Mouse (Mus musculus): ENCODE data around the gene Ms4a10. TPM values are rescaled to one million over a fixed set of nuclear protein-coding genes. Genes with fewer than 3 reads are reported as not detected.

The Ms4a10 gene
- polyA plus RNA-seq, 1 experiment from 2014 or later: 0.73 TPM

DNA sequence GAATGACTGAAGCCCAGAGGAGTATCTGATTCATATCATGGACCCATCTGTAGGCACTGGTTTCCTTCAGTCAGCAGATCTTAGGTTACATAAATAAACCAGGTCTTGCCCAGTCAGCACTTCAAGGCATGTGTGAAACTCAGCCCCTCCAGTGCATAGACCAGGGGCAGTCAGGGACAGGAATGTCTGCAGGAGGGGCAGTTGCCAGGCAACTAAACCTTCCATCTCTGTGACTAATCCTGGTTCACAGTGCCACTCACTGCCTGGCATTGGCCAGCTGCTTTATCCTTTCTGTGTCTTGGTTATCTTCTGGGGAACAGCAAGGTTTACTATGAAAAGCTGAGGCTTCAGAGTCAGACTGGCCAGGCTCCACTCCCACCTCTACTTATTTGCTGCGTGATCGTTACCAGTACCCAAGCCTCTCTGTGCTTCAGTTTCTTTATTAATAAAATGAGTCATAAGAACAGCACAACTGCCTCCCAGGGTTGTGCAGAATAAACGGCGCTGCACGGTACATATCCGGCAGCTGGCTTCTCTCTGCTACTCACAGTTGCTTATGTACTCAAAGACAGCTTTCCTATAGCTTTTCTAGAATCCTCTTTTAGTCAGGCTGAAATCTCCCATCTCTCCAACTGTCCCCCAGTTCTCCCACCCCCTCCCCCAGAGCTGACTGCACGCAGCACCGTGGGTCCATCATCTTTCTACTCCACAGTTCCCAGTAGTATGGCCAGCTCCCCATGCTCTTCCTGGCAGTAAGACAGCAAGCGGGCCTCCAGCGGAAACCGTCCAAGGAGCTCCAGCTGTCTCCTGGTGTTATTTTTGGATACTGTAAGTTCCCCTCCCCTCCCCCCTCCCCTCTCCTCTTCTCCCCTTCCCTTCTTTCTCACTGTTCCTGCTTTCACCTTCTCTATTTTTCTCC, 22.2 kb downstream of the Ms4a10 start:
- 59% methylated on average over 11 of the region's 11 CpGs for WGBS
- Histone ChIP-seq H3K27me3 (peaks cover 14% of the 10 kb centered on the region; the same call in 1 of the 2 replicates), H3K4me3 (no peak overlapping the region), H3K27ac (peak overlapping the region; percentile 51), H3K36me3 (no peaks in the 10 kb centered on the region), H3K4me2 (no peak overlapping the region), H3K9ac (no peak overlapping the region), H3K9me3 (no peaks in the 10 kb centered on the region), H3K4me1 (peaks cover 18% of the 10 kb centered on the region)
- ATAC-seq (ENCODE audit: insufficient number of reproducible peaks, low FRiP score, low TSS enrichment, low read depth): peak; percentile 67

DNA sequence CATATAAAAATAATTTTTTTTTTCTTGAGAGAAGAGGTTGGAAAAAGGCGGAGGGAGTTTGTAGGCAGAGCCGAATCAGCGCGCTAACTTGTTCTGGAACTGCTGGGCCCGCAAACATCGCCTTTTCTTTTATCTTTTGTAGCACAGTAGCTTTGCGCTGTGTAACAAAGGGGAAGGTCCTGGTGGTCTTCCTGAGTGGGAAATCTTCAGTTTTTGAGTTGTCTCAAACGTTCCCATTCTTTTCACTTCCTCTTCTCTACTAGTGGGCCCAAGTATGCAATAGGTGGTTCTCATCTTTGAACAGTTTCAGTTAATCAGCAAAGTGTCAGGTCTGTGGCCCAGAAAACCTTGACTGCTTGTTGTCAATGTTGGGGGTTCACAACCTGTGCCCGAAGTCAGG, 24.9 kb downstream of the Ms4a10 start:
- Histone ChIP-seq H3K27me3 (peaks cover 9% of the 10 kb centered on the region; the same call in 1 of the 2 replicates), H3K4me1 (peaks cover 28% of the 10 kb centered on the region), H3K9me3 (no peaks in the 10 kb centered on the region), H3K4me2 (peak overlapping the region; percentile 95), H3K36me3 (peaks cover 11% of the 10 kb centered on the region), H3K9ac (no peak overlapping the region), H3K4me3 (peak overlapping the region; percentile 63), H3K27ac (peak overlapping the region; percentile 58)
- no peak for ATAC-seq (ENCODE audit: insufficient number of reproducible peaks, low FRiP score, low TSS enrichment, low read depth)
- 33% methylated on average over 9 of the region's 9 CpGs for WGBS

DNA sequence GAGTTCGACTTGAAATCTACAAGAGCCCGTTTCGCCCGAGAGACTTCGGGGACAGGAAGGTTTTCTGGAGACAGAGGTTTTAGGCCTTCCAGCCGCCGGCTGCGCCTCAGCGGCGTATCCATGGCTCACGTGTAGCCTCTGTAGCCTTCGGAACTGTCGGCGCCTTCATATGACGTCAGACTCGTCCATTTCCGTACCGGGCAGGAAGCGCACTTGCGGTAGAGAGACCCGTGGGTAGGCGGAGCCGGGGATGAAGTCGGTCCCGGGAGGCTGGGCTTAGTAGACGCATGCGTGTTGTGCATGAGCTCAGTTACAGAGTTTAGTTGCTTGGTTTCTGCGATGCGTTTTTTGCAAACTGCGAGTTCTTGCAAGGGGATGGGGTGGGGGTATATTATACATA, 25.4 kb downstream of the Ms4a10 start, which contains the start of gene Ccdc86:
Gene Ccdc86 (minus strand): TSS at position 155 of the 400 bp plus-strand sequence.
- peak within 1 kb of the TSS; percentile 58 for H3K27ac ChIP-seq

DNA sequence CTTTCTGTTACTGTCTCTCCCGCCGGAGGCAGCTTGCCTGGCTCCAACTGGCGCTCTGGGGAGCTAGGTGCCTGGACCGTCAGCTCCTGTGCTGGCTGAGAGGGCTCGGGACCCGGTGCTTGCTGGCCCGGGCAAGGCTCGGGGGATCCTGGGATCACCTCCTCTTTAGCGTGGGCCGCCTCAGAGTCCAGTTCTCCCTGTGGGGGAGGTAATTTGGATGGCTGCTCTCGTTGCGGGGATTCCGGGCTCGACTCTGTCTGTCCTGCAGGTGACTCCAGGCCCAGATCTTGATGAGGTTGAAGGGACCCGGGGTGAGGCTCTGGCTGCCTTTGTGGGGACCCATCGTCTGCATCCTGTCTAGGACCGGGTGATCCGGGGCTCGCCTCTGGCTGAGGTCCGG, 26.1 kb downstream of the Ms4a10 start:
- Histone ChIP-seq H3K27me3 (peaks cover 1% of the 10 kb centered on the region; the same call in 1 of the 2 replicates), H3K4me2 (peak overlapping the region; percentile 95), H3K27ac (no peak overlapping the region), H3K9me3 (no peaks in the 10 kb centered on the region), H3K36me3 (peaks cover 23% of the 10 kb centered on the region), H3K4me1 (peaks cover 28% of the 10 kb centered on the region), H3K4me3 (peak overlapping the region; percentile 63), H3K9ac (peak overlapping the region; percentile 59)
- under 1% methylated on average over 20 of the region's 20 CpGs for WGBS
- no peak for ATAC-seq (ENCODE audit: insufficient number of reproducible peaks, low FRiP score, low TSS enrichment, low read depth)

More for the DNA sequence above, 25.4 kb downstream of the Ms4a10 start, which contains the start of gene Ccdc86:
- H3K4me2 ChIP-seq: peak within 1 kb of the TSS; percentile 95
- under 1% methylated on average over 30 of the region's 30 CpGs for WGBS
- peak within 1 kb of the TSS; percentile 59 for H3K9ac ChIP-seq
- peaks cover 8% of the 10 kb centered on the region; the same call in 1 of the 2 replicates for H3K27me3 ChIP-seq
- H3K9me3 ChIP-seq: no peaks in the 10 kb centered on the region
- H3K4me3 ChIP-seq: peak within 1 kb of the TSS; percentile 63
- peaks cover 28% of the 10 kb centered on the region for H3K4me1 ChIP-seq
- H3K36me3 ChIP-seq: peaks cover 16% of the 10 kb centered on the region
- peak; percentile 92 for ATAC-seq (ENCODE audit: insufficient number of reproducible peaks, low FRiP score, low TSS enrichment, low read depth)

DNA sequence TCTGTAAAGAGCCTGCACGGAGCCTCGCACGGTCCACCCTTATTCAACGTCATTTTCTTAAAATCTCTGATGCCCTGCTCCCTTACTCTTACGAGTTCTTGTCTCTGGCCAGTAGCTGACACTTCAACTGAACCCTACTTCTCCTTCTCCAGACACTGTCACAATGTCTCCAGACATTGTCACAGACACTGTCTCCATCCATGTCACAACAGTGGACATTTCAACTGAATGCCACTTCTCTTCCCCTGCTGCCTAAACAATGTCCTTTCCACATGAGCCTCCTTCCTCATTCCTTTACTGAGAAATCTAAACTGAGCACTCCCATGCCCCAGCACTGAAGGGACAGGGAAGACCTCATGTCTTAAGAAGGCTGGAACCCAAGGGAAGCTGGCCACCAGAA, 27.3 kb downstream of the Ms4a10 start:
- 85% methylated on average over 5 of the region's 5 CpGs for WGBS
- ATAC-seq (ENCODE audit: insufficient number of reproducible peaks, low FRiP score, low TSS enrichment, low read depth): no peak
- peak overlapping the region; percentile 59; the same call in 1 of the 2 replicates for H3K9ac ChIP-seq

DNA sequence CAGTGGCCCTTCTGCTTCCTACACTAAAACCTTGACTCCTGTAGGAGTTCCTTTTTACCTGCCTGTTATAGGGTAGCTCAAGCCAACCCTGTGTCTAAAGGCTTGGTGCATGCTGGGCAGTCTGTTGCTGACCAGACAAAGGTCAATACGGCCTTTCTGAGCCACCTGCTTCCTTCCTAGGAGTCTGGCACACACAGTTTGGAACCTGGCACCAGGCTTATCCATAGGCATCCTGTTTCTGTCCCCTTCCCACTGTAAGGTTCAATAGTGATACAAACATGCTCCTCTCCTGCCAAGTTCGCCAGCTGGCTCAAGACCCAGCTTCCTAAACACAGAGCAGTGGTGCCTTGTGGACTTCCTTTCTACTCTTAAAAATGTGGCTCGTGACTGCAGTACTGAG, 28.0 kb downstream of the Ms4a10 start:
- Histone ChIP-seq H3K4me3 (0 out of 2 replicates have a peak overlapping the region, but pooled peaks have one; percentile 63), H3K4me2 (no peak overlapping the region; the same call in 1 of the 2 replicates), H3K9ac (no peak overlapping the region), H3K27me3 (no peaks in the 10 kb centered on the region), H3K27ac (no peak overlapping the region), H3K4me1 (peaks cover 30% of the 10 kb centered on the region), H3K9me3 (no peaks in the 10 kb centered on the region), H3K36me3 (peaks cover 41% of the 10 kb centered on the region)
- WGBS: 83% methylated on average over 3 of the region's 3 CpGs
- ATAC-seq (ENCODE audit: insufficient number of reproducible peaks, low FRiP score, low TSS enrichment, low read depth): no peak

More for the DNA sequence above, 27.3 kb downstream of the Ms4a10 start:
- no peaks in the 10 kb centered on the region for H3K9me3 ChIP-seq
- peaks cover 28% of the 10 kb centered on the region for H3K4me1 ChIP-seq
- peak overlapping the region; percentile 63 for H3K4me3 ChIP-seq
- H3K27ac ChIP-seq: no peak overlapping the region
- peaks cover 35% of the 10 kb centered on the region for H3K36me3 ChIP-seq
- peak overlapping the region; percentile 95 for H3K4me2 ChIP-seq
- no peaks in the 10 kb centered on the region for H3K27me3 ChIP-seq

DNA sequence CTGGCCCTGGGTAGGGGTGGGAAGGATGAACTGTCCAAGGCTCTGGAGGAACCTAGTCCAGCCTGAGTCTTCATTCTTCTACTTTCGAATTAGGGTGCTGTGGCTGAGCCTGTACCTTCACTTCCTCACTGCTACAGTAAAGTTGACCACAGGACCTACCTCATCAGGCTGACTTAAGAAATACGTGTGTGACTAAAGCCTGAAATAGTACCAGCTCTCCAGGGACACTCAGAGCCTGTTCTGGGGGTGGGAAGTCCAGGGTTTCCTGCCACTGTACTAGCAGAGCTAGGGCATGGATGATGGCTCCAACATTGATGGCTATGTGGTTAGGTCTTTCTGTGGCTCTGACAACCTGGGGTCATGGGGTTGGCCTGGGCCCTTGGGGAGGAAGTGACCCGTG, 30.5 kb downstream of the Ms4a10 start:
- Histone ChIP-seq H3K4me3 (no peak overlapping the region), H3K27ac (no peak overlapping the region), H3K9me3 (no peaks in the 10 kb centered on the region), H3K36me3 (peaks cover 41% of the 10 kb centered on the region), H3K9ac (no peak overlapping the region), H3K4me1 (peaks cover 41% of the 10 kb centered on the region), H3K4me2 (no peak overlapping the region), H3K27me3 (no peaks in the 10 kb centered on the region)
- no peak for ATAC-seq (ENCODE audit: insufficient number of reproducible peaks, low FRiP score, low TSS enrichment, low read depth)
- WGBS: 78% methylated on average over 3 of the region's 3 CpGs

DNA sequence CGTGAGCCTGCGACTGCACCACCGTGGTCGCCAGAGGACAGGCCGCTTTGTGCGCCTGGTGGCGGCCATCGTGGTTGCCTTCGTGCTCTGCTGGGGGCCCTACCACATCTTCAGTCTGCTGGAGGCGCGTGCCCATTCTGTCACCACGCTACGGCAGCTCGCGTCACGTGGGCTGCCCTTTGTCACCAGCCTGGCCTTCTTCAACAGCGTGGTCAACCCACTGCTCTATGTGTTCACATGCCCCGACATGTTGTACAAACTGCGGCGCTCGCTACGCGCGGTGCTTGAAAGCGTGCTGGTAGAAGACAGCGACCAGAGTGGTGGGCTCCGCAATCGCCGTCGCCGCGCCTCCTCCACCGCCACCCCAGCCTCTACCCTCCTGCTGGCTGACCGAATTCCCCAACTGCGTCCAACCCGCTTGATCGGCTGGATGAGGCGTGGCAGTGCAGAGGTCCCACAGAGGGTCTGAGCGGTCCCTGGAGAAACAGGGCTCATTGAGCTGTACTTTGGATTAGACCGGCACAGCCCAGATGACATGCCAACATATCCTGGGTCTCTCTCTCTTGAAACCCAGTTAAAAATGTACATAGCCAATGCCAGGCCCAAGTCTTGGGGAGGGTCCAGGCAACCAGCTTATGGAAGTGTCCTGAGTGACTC, 33.5 kb downstream of the Ms4a10 start:
- no peak; the same call in 1 of the 2 replicates for ATAC-seq (ENCODE audit: insufficient number of reproducible peaks, low FRiP score, low TSS enrichment, low read depth)
- Histone ChIP-seq H3K4me2 (peak overlapping the region; percentile 92), H3K9ac (peak overlapping the region; percentile 44), H3K27ac (0 out of 2 replicates have a peak overlapping the region, but pooled peaks have one; percentile 3), H3K27me3 (no peaks in the 10 kb centered on the region), H3K4me3 (peak overlapping the region; percentile 41), H3K4me1 (peaks cover 18% of the 10 kb centered on the region), H3K9me3 (no peaks in the 10 kb centered on the region), H3K36me3 (peaks cover 41% of the 10 kb centered on the region)
- 2% methylated on average over 40 of the region's 40 CpGs for WGBS

DNA sequence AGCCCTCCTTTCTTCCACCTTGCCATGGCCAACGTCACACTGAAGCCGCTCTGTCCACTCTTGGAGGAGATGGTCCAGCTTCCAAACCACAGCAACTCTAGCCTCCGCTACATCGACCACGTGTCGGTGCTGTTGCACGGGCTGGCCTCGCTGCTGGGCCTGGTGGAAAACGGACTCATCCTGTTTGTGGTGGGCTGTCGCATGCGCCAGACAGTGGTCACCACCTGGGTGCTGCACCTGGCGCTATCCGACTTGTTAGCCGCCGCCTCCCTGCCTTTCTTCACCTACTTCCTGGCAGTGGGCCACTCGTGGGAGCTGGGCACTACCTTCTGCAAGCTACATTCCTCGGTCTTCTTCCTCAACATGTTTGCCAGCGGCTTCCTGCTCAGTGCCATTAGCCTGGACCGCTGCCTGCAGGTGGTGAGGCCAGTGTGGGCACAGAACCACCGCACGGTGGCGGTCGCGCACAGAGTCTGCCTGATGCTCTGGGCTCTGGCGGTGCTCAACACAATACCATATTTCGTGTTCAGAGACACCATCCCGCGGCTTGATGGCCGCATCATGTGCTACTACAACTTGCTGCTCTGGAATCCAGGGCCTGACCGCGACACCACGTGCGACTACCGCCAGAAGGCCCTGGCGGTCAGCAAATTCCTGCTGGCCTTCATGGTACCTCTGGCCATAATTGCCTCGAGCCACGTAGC, 34.2 kb downstream of the Ms4a10 start:
- WGBS: 18% methylated on average over 37 of the region's 37 CpGs
- Histone ChIP-seq H3K4me2 (peak overlapping the region; percentile 92), H3K4me1 (peaks cover 18% of the 10 kb centered on the region), H3K27ac (0 out of 2 replicates have a peak overlapping the region, but pooled peaks have one; percentile 3), H3K27me3 (no peaks in the 10 kb centered on the region), H3K36me3 (peaks cover 37% of the 10 kb centered on the region), H3K4me3 (peak overlapping the region; percentile 41), H3K9ac (peak overlapping the region; percentile 44), H3K9me3 (no peaks in the 10 kb centered on the region)
- peak; percentile 67; the same call in 1 of the 2 replicates for ATAC-seq (ENCODE audit: insufficient number of reproducible peaks, low FRiP score, low TSS enrichment, low read depth)

DNA sequence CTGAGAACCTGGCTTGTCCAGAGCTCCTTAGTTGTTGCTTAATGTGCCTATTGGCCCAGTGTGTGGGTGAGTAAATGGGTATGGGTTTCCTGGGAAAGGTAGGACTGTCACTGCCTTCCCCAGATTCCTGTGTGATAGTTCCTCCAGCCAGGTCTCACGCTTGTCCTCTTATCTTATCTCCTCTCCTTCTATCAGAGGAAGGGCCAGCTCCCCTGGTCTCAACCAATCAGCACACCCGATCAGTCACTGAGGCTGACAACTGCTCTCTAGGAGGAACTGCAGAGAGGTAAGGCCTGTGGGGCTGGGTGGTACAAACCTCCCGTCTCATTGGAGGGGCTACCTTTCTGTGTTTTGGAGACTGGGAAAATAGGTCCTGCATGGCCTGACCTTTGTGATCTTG, 35.7 kb downstream of the Ms4a10 start:
- no peak for ATAC-seq (ENCODE audit: insufficient number of reproducible peaks, low FRiP score, low TSS enrichment, low read depth)
- WGBS: 35% methylated on average over 3 of the region's 3 CpGs
- Histone ChIP-seq H3K36me3 (peaks cover 22% of the 10 kb centered on the region), H3K9me3 (no peaks in the 10 kb centered on the region), H3K4me3 (no peak overlapping the region), H3K4me1 (peaks cover 18% of the 10 kb centered on the region), H3K27ac (no peak overlapping the region), H3K4me2 (no peak overlapping the region), H3K27me3 (no peaks in the 10 kb centered on the region), H3K9ac (no peak overlapping the region)

DNA sequence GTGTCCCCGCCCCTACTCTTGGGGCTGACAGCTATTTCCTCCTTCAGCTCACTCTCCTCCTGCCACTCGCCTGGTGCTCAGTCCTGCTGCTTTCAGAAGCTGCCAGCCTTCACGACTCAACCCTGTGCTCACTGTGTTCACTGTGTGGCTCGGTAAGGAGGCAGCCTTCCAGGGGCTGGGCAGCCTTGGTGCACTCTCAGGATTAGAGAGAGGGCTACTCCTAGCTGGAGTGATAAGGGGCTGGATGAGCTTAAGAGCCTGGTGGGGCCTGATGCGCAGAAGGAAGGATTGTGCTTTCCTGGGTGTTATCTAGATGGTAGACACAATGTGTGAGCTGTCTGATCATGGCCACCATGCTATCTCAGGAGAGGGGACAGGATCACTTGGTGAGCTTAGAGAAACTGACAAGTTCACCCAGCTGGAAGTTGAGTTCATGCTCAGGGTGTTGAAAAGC, 37.3 kb downstream of the Ms4a10 start, which contains the start of gene Ptgdr2:
Gene Ptgdr2 (plus strand): TSS at position 51 of the 454 bp plus-strand sequence.
- Histone ChIP-seq H3K27ac (no peak within 1 kb of the TSS), H3K4me2 (no peak within 1 kb of the TSS), H3K27me3 (no peaks in the 10 kb centered on the region), H3K36me3 (peaks cover 6% of the 10 kb centered on the region), H3K4me1 (peaks cover 18% of the 10 kb centered on the region), H3K9ac (no peak within 1 kb of the TSS), H3K4me3 (no peak within 1 kb of the TSS), H3K9me3 (no peaks in the 10 kb centered on the region)
- 43% methylated on average over 5 of the region's 5 CpGs for WGBS
- ATAC-seq (ENCODE audit: insufficient number of reproducible peaks, low FRiP score, low TSS enrichment, low read depth): no peak

Measured in limb, embryonic 15.5 days (tissue).